Mouse (Mus musculus) lung, embryonic 16.5 days (tissue): Measurements from ENCODE around the gene Hacl1. TPM values are rescaled to one million over a fixed set of nuclear protein-coding genes. Genes with fewer than 3 reads are reported as not detected.

Experiments
- ATAC-seq: fragments of 200-750 bp; cut with Nextera tagmentation; 2 replicates; pipeline ENCODE4 v1.8.0; 2017; ENCODE audit warnings: low read depth, mild to moderate bottlenecking, moderate library complexity
- H3K27ac ChIP-seq: fragments of 300-500 bp; sonication (generic); 2 replicates; pipeline ENCODE4 v1.5.1; 2014; ENCODE audit warnings: mild to moderate bottlenecking, control low read depth, low read length
- H3K27me3 ChIP-seq: fragments of 300-500 bp; sonication (generic); 2 replicates; pipeline ENCODE4 v1.6.1; 2014; ENCODE audit warnings: low read depth, low read length, mixed read lengths; ENCODE audit not compliant: control insufficient read depth, insufficient read depth
- H3K36me3 ChIP-seq: fragments of 300-500 bp; sonication (generic); 2 replicates; pipeline ENCODE4 v1.6.1; 2014; ENCODE audit warnings: low read length; ENCODE audit not compliant: control insufficient read depth, insufficient read depth
- H3K4me1 ChIP-seq: fragments of 300-500 bp; sonication (generic); replicated peaks from 2 replicates; pipeline ENCODE4 v1.6.1; 2014; ENCODE audit warnings: low read length, mixed read lengths; ENCODE audit not compliant: control insufficient read depth, insufficient read depth
- H3K4me2 ChIP-seq: fragments of 300-500 bp; sonication (generic); 2 replicates; pipeline ENCODE4 v1.6.1; 2014; ENCODE audit warnings: low read depth, low read length, control low read depth
- H3K4me3 ChIP-seq: fragments of 300-500 bp; sonication (generic); 2 replicates; pipeline ENCODE4 v1.5.1; 2014; ENCODE audit warnings: mild to moderate bottlenecking, low read length, control low read depth
- H3K9ac ChIP-seq: fragments of 300-500 bp; sonication (generic); 2 replicates; pipeline ENCODE4 v1.6.1; 2014; ENCODE audit warnings: low read length, control low read depth
- H3K9me3 ChIP-seq: fragments of 300-500 bp; sonication (generic); 2 replicates; pipeline ENCODE4 v1.6.1; 2016; ENCODE audit warnings: low read length; ENCODE audit not compliant: control insufficient read depth
- WGBS: fragments of 180-500 bp; shearing (Covaris S2); extraction: QIAGEN DNeasy Blood & Tissue Kit; methylation state at CpG from one replicate; pipeline ENCODE4 v1.1.7; 2014; 5-methylcytosine and 5-hydroxymethylcytosine counted together
- polyA plus RNA-seq: library from polyadenylated mRNA; unstranded; fragments of >200 nt; fragmentation: Nextera tagmentation; extraction: Ambion mirVana; gene quantifications from 2 replicates; pipeline ENCODE4 v1.2.1, GENCODE M21; 2015

The Hacl1 gene
- polyA plus RNA-seq: 11.4 and 12.7 TPM in 2 replicates

GRCm38 (mm10) chr14:31640890-31641505, at the start of gene Hacl1, which contains the start of gene Btd:
Hacl1 (minus strand) TSS chr14:31641286.
Btd (plus strand) TSS chr14:31641028.
- H3K4me3 ChIP-seq: peak within 1 kb of the TSS; percentile 72
- peak within 1 kb of the TSS; percentile 81 for H3K27ac ChIP-seq
- peak within 1 kb of the TSS; percentile 77 for H3K9ac ChIP-seq
- no peaks in the 10 kb centered on the region for H3K36me3 ChIP-seq
- no peaks in the 10 kb centered on the region for H3K27me3 ChIP-seq
- no peaks in the 10 kb centered on the region for H3K9me3 ChIP-seq
- peaks cover 3% of the 10 kb centered on the region; the same call in 1 of the 2 replicates for H3K4me1 ChIP-seq
- peak; percentile 98 for ATAC-seq
- WGBS: 0% methylated on average over 30 of the region's 30 CpGs
- H3K4me2 ChIP-seq: peak within 1 kb of the TSS; percentile 80

GRCm38 (mm10) chr14:31686231-31686630, 45.1 kb upstream of the Hacl1 start:
- Histone ChIP-seq H3K36me3 (no peaks in the 10 kb centered on the region), H3K9ac (no peak overlapping the region), H3K4me1 (peaks cover 5% of the 10 kb centered on the region), H3K4me2 (no peak overlapping the region), H3K27me3 (no peaks in the 10 kb centered on the region), H3K4me3 (no peak overlapping the region), H3K27ac (no peak overlapping the region), H3K9me3 (no peaks in the 10 kb centered on the region)
- no peak for ATAC-seq
- WGBS: 90% methylated on average over 1 of the region's 1 CpGs

GRCm38 (mm10) chr14:31685680-31686079, 44.6 kb upstream of the Hacl1 start:
- ATAC-seq: no peak
- H3K9me3 ChIP-seq: no peaks in the 10 kb centered on the region
- H3K36me3 ChIP-seq: no peaks in the 10 kb centered on the region
- H3K4me2 ChIP-seq: no peak overlapping the region
- no peak overlapping the region for H3K9ac ChIP-seq
- H3K4me3 ChIP-seq: no peak overlapping the region
- peaks cover 5% of the 10 kb centered on the region for H3K4me1 ChIP-seq
- no peaks in the 10 kb centered on the region for H3K27me3 ChIP-seq
- WGBS: 85% methylated on average over 10 of the region's 10 CpGs
- H3K27ac ChIP-seq: no peak overlapping the region

GRCm38 (mm10) chr14:31684343-31685040, 43.4 kb upstream of the Hacl1 start:
- peaks cover 5% of the 10 kb centered on the region for H3K4me1 ChIP-seq
- no peak overlapping the region for H3K9ac ChIP-seq
- no peaks in the 10 kb centered on the region for H3K27me3 ChIP-seq
- no peak overlapping the region for H3K27ac ChIP-seq
- WGBS: 52% methylated on average over 7 of the region's 7 CpGs
- H3K9me3 ChIP-seq: no peaks in the 10 kb centered on the region
- H3K4me2 ChIP-seq: no peak overlapping the region
- no peak overlapping the region for H3K4me3 ChIP-seq
- no peaks in the 10 kb centered on the region for H3K36me3 ChIP-seq
- no peak for ATAC-seq

- Histone ChIP-seq H3K27me3 (no peaks in the 10 kb centered on the region), H3K4me1 (peaks cover 5% of the 10 kb centered on the region), H3K27ac (no peak overlapping the region), H3K9me3 (no peaks in the 10 kb centered on the region), H3K4me2 (no peak overlapping the region), H3K9ac (no peak overlapping the region), H3K4me3 (no peak overlapping the region), H3K36me3 (no peaks in the 10 kb centered on the region)
- ATAC-seq: no peak
- 79% methylated on average over 2 of the region's 2 CpGs for WGBS
Measured at GRCm38 (mm10) chr14:31683610-31684009, 42.5 kb upstream of the Hacl1 start.

GRCm38 (mm10) chr14:31681931-31682555, 41.0 kb upstream of the Hacl1 start:
- H3K4me2 ChIP-seq: no peak overlapping the region
- WGBS: 24% methylated on average over 5 of the region's 5 CpGs
- H3K4me3 ChIP-seq: no peak overlapping the region
- no peaks in the 10 kb centered on the region for H3K27me3 ChIP-seq
- ATAC-seq: peak; percentile 63
- H3K9ac ChIP-seq: no peak overlapping the region
- peaks cover 5% of the 10 kb centered on the region for H3K4me1 ChIP-seq
- no peaks in the 10 kb centered on the region for H3K36me3 ChIP-seq
- H3K27ac ChIP-seq: peak overlapping the region; percentile 87
- H3K9me3 ChIP-seq: no peaks in the 10 kb centered on the region

GRCm38 (mm10) chr14:31681291-31681690, 40.2 kb upstream of the Hacl1 start:
- Histone ChIP-seq H3K9me3 (no peaks in the 10 kb centered on the region), H3K4me2 (no peak overlapping the region), H3K27me3 (no peaks in the 10 kb centered on the region), H3K9ac (no peak overlapping the region), H3K4me3 (no peak overlapping the region), H3K36me3 (no peaks in the 10 kb centered on the region), H3K27ac (peak overlapping the region; percentile 87), H3K4me1 (peaks cover 5% of the 10 kb centered on the region)
- WGBS: 65% methylated on average over 9 of the region's 9 CpGs
- peak; percentile 77 for ATAC-seq

GRCm38 (mm10) chr14:31680656-31681055, 39.6 kb upstream of the Hacl1 start:
- no peak for ATAC-seq
- no peak overlapping the region for H3K4me2 ChIP-seq
- no peak overlapping the region for H3K9ac ChIP-seq
- H3K4me1 ChIP-seq: peaks cover 5% of the 10 kb centered on the region
- H3K27ac ChIP-seq: peak overlapping the region; percentile 49; the same call in 1 of the 2 replicates
- 95% methylated on average over 3 of the region's 3 CpGs for WGBS
- H3K9me3 ChIP-seq: no peaks in the 10 kb centered on the region
- H3K36me3 ChIP-seq: no peaks in the 10 kb centered on the region
- no peaks in the 10 kb centered on the region for H3K27me3 ChIP-seq
- H3K4me3 ChIP-seq: no peak overlapping the region

- Histone ChIP-seq H3K36me3 (peaks cover 5% of the 10 kb centered on the region), H3K27ac (no peak overlapping the region), H3K9me3 (no peaks in the 10 kb centered on the region), H3K27me3 (no peaks in the 10 kb centered on the region), H3K9ac (no peak overlapping the region), H3K4me2 (no peak overlapping the region), H3K4me1 (peaks cover 14% of the 10 kb centered on the region; the same call in 1 of the 2 replicates), H3K4me3 (no peak overlapping the region)
- WGBS: 61% methylated on average over 10 of the region's 10 CpGs
- ATAC-seq: no peak
Measured at GRCm38 (mm10) chr14:31671635-31672320, 30.7 kb upstream of the Hacl1 start.
